ENCODE assay signal across 13 mouse cellular contexts in genomic region chr3:17788778-17789299, GRCm38 (mm10).
DNase-seq lines count a peak whose midpoint lies in the region; ATAC-seq and TF ChIP-seq lines count a peak whose summit lies in the region.
"Had no signal": no experiment of that assay in that cellular context is flagged by ENCODE, and none has a peak within 500 bp of the region (broad histone marks: within the 10 kb centered on the region; RNA-seq: fewer than 3 reads in every experiment).

No protein-coding gene starts in this region.

- intact Hi-C loops in left cerebral cortex, adult 2 months (cut with DNase I) = loop anchor here (2.0 kb wide), 1 partner anchor 460 kb away; no protein-coding TSS in a partner anchor
- intact Hi-C loops in left cerebral cortex, postnatal 10 days (cut with DNase I) = loop anchor here (5.0 kb wide), 1 partner anchor 167 kb away; no protein-coding TSS in a partner anchor
- intact Hi-C loops in heart, postnatal 25 days (cut with DNase I) = no loop called here

- peak overlapping the region; percentile 99 for H3K27ac ChIP-seq in left cerebral cortex, adult 2 months
- H3K27ac ChIP-seq in forebrain, postnatal 0 days (ENCODE audit: low read depth, low read length) = peak overlapping the region; percentile 99
- peak overlapping the region; percentile 100 for H3K27ac ChIP-seq in midbrain, embryonic 12.5 days (replicated peaks)
- H3K27ac ChIP-seq: liver, embryonic 12.5 days had no signal

- DNase-seq in left cerebral cortex, adult 2 months (ENCODE audit: extremely low spot score in 1 of 2, low spot score in 2 of 2) = no peak
- no peak for DNase-seq in left cerebral cortex, postnatal 10 days (ENCODE audit: extremely low spot score in 1 of 2, low spot score in 2 of 2)
- peak; percentile 58 for DNase-seq in forebrain, postnatal 0 days
- peak; percentile 49 for DNase-seq in retina, embryonic 14.5 days (ENCODE audit: low spot score)
- no peak for DNase-seq in heart, postnatal 25 days (ENCODE audit: low spot score)
- no peak for DNase-seq in cerebellum, postnatal 14 days
- DNase-seq: cerebellum, adult 9-10 months; lung, postnatal 36 days; right cerebral cortex, postnatal 14 days; thymus, postnatal 4 days had no signal

- H3K9me3 ChIP-seq in forebrain, postnatal 0 days (ENCODE audit: low read length) = no peaks in the 10 kb centered on the region
- H3K9me3 ChIP-seq in midbrain, embryonic 12.5 days = no peaks in the 10 kb centered on the region
- H3K9me3 ChIP-seq: liver, embryonic 12.5 days had no signal

- H3K4me2 ChIP-seq in forebrain, postnatal 0 days (ENCODE audit: low read depth) = peak overlapping the region; percentile 99
- peak overlapping the region; percentile 88 for H3K4me2 ChIP-seq in midbrain, embryonic 12.5 days (replicated peaks)
- H3K4me2 ChIP-seq: liver, embryonic 12.5 days had no signal

- H3K4me1 ChIP-seq in forebrain, postnatal 0 days (ENCODE audit: insufficient read depth) = peaks cover 15% of the 10 kb centered on the region; the same call in 1 of the 2 replicates
- H3K4me1 ChIP-seq in midbrain, embryonic 12.5 days = peaks cover 26% of the 10 kb centered on the region

- ATAC-seq in forebrain, postnatal 0 days = no peak
- no peak for ATAC-seq in midbrain, embryonic 12.5 days (ENCODE audit: low FRiP score, low read depth)
- ATAC-seq in erythroblast, adult 5-6 weeks (replicated peaks; ENCODE audit: low FRiP score, poor library complexity, severe bottlenecking) = no peak
- ATAC-seq: liver, embryonic 12.5 days had no signal

- TF ChIP-seq CTCF in left cerebral cortex, adult 2 months (IDR thresholded peaks at IDR 0.05) = no peak
- no peak for TF ChIP-seq CTCF in forebrain, postnatal 0 days (IDR thresholded peaks at IDR 0.05; ENCODE audit: low read depth)

- H3K36me3 ChIP-seq in forebrain, postnatal 0 days (ENCODE audit: insufficient read depth) = no peaks in the 10 kb centered on the region
- H3K36me3 ChIP-seq in midbrain, embryonic 12.5 days = no peaks in the 10 kb centered on the region
- H3K36me3 ChIP-seq: liver, embryonic 12.5 days had no signal

- peak overlapping the region; percentile 60 for H3K9ac ChIP-seq in forebrain, postnatal 0 days
- peak overlapping the region; percentile 98 for H3K9ac ChIP-seq in midbrain, embryonic 12.5 days (replicated peaks)
- H3K9ac ChIP-seq: liver, embryonic 12.5 days had no signal

- 37% methylated on average over 3 of the region's 3 CpGs for WGBS in forebrain, postnatal 0 days
- WGBS in midbrain, embryonic 12.5 days = 16% methylated on average over 3 of the region's 3 CpGs

- no peaks in the 10 kb centered on the region for H3K27me3 ChIP-seq in forebrain, postnatal 0 days (ENCODE audit: insufficient read depth, low read length)
- H3K27me3 ChIP-seq in midbrain, embryonic 12.5 days = no peaks in the 10 kb centered on the region

- peak overlapping the region; percentile 44 for H3K4me3 ChIP-seq in left cerebral cortex, adult 2 months
- peak overlapping the region; percentile 57 for H3K4me3 ChIP-seq in forebrain, postnatal 0 days (ENCODE audit: low read depth, low read length)
- H3K4me3 ChIP-seq in midbrain, embryonic 12.5 days = peak overlapping the region; percentile 81
- H3K4me3 ChIP-seq: liver, embryonic 12.5 days had no signal

Comparison
In these comparisons a context has a peak if more than half of its experiments do, and no peak if none do; other contexts are left out.
1. DNase-seq: peak in forebrain, postnatal 0 days (single experiment) and retina, embryonic 14.5 days (single experiment); none in left cerebral cortex, adult 2 months (0 of 2), left cerebral cortex, postnatal 10 days (0 of 2), heart, postnatal 25 days (single experiment) and cerebellum, postnatal 14 days (0 of 2).
2. Peak in every context shown above with its lines, with median percentiles within 50 percentile points of each other: H3K27ac ChIP-seq and H3K4me3 ChIP-seq.